Mouse (Mus musculus): Measurements from ENCODE around the gene Gdap1l1.

DNA sequence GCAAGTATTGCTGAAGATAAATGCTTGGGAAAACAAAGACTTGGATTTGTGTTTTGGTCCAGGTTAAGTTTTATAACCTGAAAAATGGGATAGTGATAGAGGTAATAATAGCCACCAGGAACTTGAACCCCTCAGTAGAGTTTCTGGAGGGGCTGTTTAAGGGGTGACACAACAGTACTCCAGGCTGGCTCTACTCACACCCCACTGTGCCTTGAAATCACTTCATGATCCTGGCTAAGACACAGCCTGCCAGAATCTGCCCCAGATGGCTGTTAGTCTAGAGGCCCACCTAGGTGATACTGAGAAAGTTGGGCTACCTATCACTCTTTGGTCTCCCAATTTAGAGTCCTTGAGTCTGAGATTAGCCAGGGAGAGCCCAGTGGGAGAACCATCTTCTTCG is 1.2 kb downstream of the Gdap1l1 start:
- TF ChIP-seq CTCF (IDR thresholded peaks at IDR 0.05) (no peak), POLR2A (IDR thresholded peaks at IDR 0.05; ENCODE audit: insufficient read depth, low read depth, low read length) (no peak), EP300 (IDR thresholded peaks at IDR 0.05; ENCODE audit: insufficient read depth, low read depth, low read length) (no peak)

All from heart, adult 2 months (tissue).